Mouse (Mus musculus): ENCODE data around the gene Dact2. TPM values are rescaled to one million over a fixed set of nuclear protein-coding genes. Genes with fewer than 3 reads are reported as not detected.

Dact2 gene
- polyA plus RNA-seq, 1 experiment: 3.4 TPM

- H3K4me3 ChIP-seq (ENCODE audit: insufficient read depth, low read depth, low read length): no peak overlapping the region
- no peaks in the 10 kb centered on the region for H3K4me1 ChIP-seq (ENCODE audit: control insufficient read depth, insufficient read depth, insufficient read length, low read length)
- no peak overlapping the region for H3K27ac ChIP-seq (replicated peaks; ENCODE audit: low read depth, low read length)
These were observed 30.6 kb downstream of the Dact2 start for GRCm38 (mm10) chr17:14173459-14173858.

- H3K4me3 ChIP-seq (ENCODE audit: insufficient read depth, low read depth, low read length): no peak overlapping the region
- H3K27ac ChIP-seq (replicated peaks; ENCODE audit: low read depth, low read length): no peak overlapping the region
- no peaks in the 10 kb centered on the region for H3K4me1 ChIP-seq (ENCODE audit: control insufficient read depth, insufficient read depth, insufficient read length, low read length)
These were observed 31.4 kb downstream of the Dact2 start for GRCm38 (mm10) chr17:14172731-14173130.

- Histone ChIP-seq H3K4me3 (ENCODE audit: insufficient read depth, low read depth, low read length) (no peak overlapping the region), H3K4me1 (ENCODE audit: control insufficient read depth, insufficient read depth, insufficient read length, low read length) (no peaks in the 10 kb centered on the region), H3K27ac (replicated peaks; ENCODE audit: low read depth, low read length) (no peak overlapping the region)
These were observed 31.9 kb downstream of the Dact2 start for GRCm38 (mm10) chr17:14172184-14172583.

GRCm38 (mm10) chr17:14170961-14171479, 33.1 kb downstream of the Dact2 start:
- H3K4me1 ChIP-seq (ENCODE audit: control insufficient read depth, insufficient read depth, insufficient read length, low read length): no peaks in the 10 kb centered on the region
- no peak overlapping the region for H3K27ac ChIP-seq (replicated peaks; ENCODE audit: low read depth, low read length)
- no peak overlapping the region for H3K4me3 ChIP-seq (ENCODE audit: insufficient read depth, low read depth, low read length)

- no peak overlapping the region for H3K4me3 ChIP-seq (ENCODE audit: insufficient read depth, low read depth, low read length)
- H3K4me1 ChIP-seq (ENCODE audit: control insufficient read depth, insufficient read depth, insufficient read length, low read length): no peaks in the 10 kb centered on the region
- no peak overlapping the region for H3K27ac ChIP-seq (replicated peaks; ENCODE audit: low read depth, low read length)
These were observed 34.7 kb downstream of the Dact2 start for GRCm38 (mm10) chr17:14169431-14169830.

GRCm38 (mm10) chr17:14167594-14167993, 36.5 kb downstream of the Dact2 start:
- no peaks in the 10 kb centered on the region for H3K4me1 ChIP-seq (ENCODE audit: control insufficient read depth, insufficient read depth, insufficient read length, low read length)
- no peak overlapping the region for H3K4me3 ChIP-seq (ENCODE audit: insufficient read depth, low read depth, low read length)

GRCm38 (mm10) chr17:14166746-14167432, 37.2 kb downstream of the Dact2 start:
- no peak overlapping the region for H3K27ac ChIP-seq (replicated peaks; ENCODE audit: low read depth, low read length)
- H3K4me1 ChIP-seq (ENCODE audit: control insufficient read depth, insufficient read depth, insufficient read length, low read length): no peaks in the 10 kb centered on the region
- H3K4me3 ChIP-seq (ENCODE audit: insufficient read depth, low read depth, low read length): no peak overlapping the region

More at GRCm38 (mm10) chr17:14167594-14167993, 36.5 kb downstream of the Dact2 start:
- H3K27ac ChIP-seq (replicated peaks; ENCODE audit: low read depth, low read length): no peak overlapping the region

- H3K4me3 ChIP-seq (ENCODE audit: insufficient read depth, low read depth, low read length): no peak overlapping the region
- H3K4me1 ChIP-seq (ENCODE audit: control insufficient read depth, insufficient read depth, insufficient read length, low read length): no peaks in the 10 kb centered on the region
- H3K27ac ChIP-seq (replicated peaks; ENCODE audit: low read depth, low read length): no peak overlapping the region
These were observed 38.0 kb downstream of the Dact2 start for GRCm38 (mm10) chr17:14165934-14166610.

GRCm38 (mm10) chr17:14165332-14165876, 38.7 kb downstream of the Dact2 start:
- Histone ChIP-seq H3K4me3 (ENCODE audit: insufficient read depth, low read depth, low read length) (no peak overlapping the region), H3K4me1 (ENCODE audit: control insufficient read depth, insufficient read depth, insufficient read length, low read length) (no peaks in the 10 kb centered on the region)

GRCm38 (mm10) chr17:14160846-14161245, 43.3 kb downstream of the Dact2 start:
- no peak overlapping the region for H3K4me3 ChIP-seq (ENCODE audit: insufficient read depth, low read depth, low read length)
- no peak overlapping the region for H3K27ac ChIP-seq (replicated peaks; ENCODE audit: low read depth, low read length)
- no peaks in the 10 kb centered on the region for H3K4me1 ChIP-seq (ENCODE audit: control insufficient read depth, insufficient read depth, insufficient read length, low read length)

More at GRCm38 (mm10) chr17:14165332-14165876, 38.7 kb downstream of the Dact2 start:
- H3K27ac ChIP-seq (replicated peaks; ENCODE audit: low read depth, low read length): no peak overlapping the region

GRCm38 (mm10) chr17:14157779-14158195, 46.3 kb downstream of the Dact2 start:
- no peak overlapping the region for H3K27ac ChIP-seq (replicated peaks; ENCODE audit: low read depth, low read length)
- no peak overlapping the region for H3K4me3 ChIP-seq (ENCODE audit: insufficient read depth, low read depth, low read length)
- no peaks in the 10 kb centered on the region for H3K4me1 ChIP-seq (ENCODE audit: control insufficient read depth, insufficient read depth, insufficient read length, low read length)

Other genes with a start within 250 kb of the Dact2 start
- gene Gm7356, start 200.6 kb downstream of the Dact2 start, polyA plus RNA-seq (2012; ENCODE audit: insufficient read depth, insufficient read length, missing spikeins): not detected in 2 replicates
- gene Gm7358, start 144.8 kb downstream of the Dact2 start, polyA plus RNA-seq (2012; ENCODE audit: insufficient read depth, insufficient read length, missing spikeins): not detected in 2 replicates
- 33.5 and 38.9 TPM in 2 replicates for gene Smoc2, start 75.2 kb upstream of the Dact2 start, polyA plus RNA-seq (2012; ENCODE audit: insufficient read depth, insufficient read length, missing spikeins)